Mouse (Mus musculus) erythroblast, embryonic 14.5 days (primary cell): Measurements from ENCODE around the gene Oca2. TPM values are rescaled to one million over a fixed set of nuclear protein-coding genes. Genes with fewer than 3 reads are reported as not detected.

Source experiments
- H3K27me3 ChIP-seq: 2 replicates; pipeline ENCODE4 v1.6.1; 2012; ENCODE audit warnings: inconsistent platforms; ENCODE audit not compliant: control insufficient read depth
- H3K36me3 ChIP-seq: 2 replicates; pipeline ENCODE4 v1.6.1; 2012; ENCODE audit warnings: mild to moderate bottlenecking, inconsistent platforms; ENCODE audit not compliant: control insufficient read depth
- H3K4me1 ChIP-seq: 2 replicates; pipeline ENCODE4 v1.6.1; 2012; ENCODE audit warnings: inconsistent platforms; ENCODE audit not compliant: control insufficient read depth
- H3K4me3 ChIP-seq: replicated peaks from 2 replicates; pipeline ENCODE3; 2012; ENCODE audit warnings: moderate library complexity, mild to moderate bottlenecking, inconsistent platforms
- H3K9me3 ChIP-seq: 2 replicates; pipeline ENCODE4 v1.6.1; 2012; ENCODE audit warnings: low read length, inconsistent platforms, mixed read lengths; ENCODE audit not compliant: control insufficient read depth
- GATA1 ChIP-seq: IDR thresholded peaks from 2 replicates; pipeline ENCODE4 v1.6.1; 2012; ENCODE audit warnings: low read length, inconsistent platforms, mixed read lengths
- TAL1 ChIP-seq: IDR thresholded peaks from 3 replicates; pipeline ENCODE4 v1.6.1; 2012; ENCODE audit warnings: low read length, inconsistent platforms, mixed read lengths
- polyA plus RNA-seq: library from polyadenylated mRNA; stranded (reverse); fragments of >175 nt; gene quantifications from 2 replicates; pipeline ENCODE4 v1.2.3, GENCODE M21; 2012

The Oca2 gene
- not detected in 2 replicates for polyA plus RNA-seq

GRCm38 (mm10) chr7:56239543-56239942 is at the start of gene Oca2:
Oca2 (plus strand) TSS chr7:56239760.
- TF ChIP-seq GATA1 = no peak
- TF ChIP-seq TAL1 = no peak
- Histone ChIP-seq H3K27me3 (no peaks in the 10 kb centered on the region), H3K9me3 (no peaks in the 10 kb centered on the region), H3K4me1 (no peaks in the 10 kb centered on the region), H3K4me3 (no peak within 1 kb of the TSS), H3K36me3 (no peaks in the 10 kb centered on the region)

- Histone ChIP-seq H3K36me3 (peaks cover 90% of the 10 kb centered on the region), H3K4me1 (no peaks in the 10 kb centered on the region), H3K4me3 (no peak overlapping the region), H3K27me3 (no peaks in the 10 kb centered on the region), H3K9me3 (no peaks in the 10 kb centered on the region)
- TF ChIP-seq TAL1 (no peak), GATA1 (no peak)
Measured at GRCm38 (mm10) chr7:56191041-56191440, 48.5 kb upstream of the Oca2 start.

- TF ChIP-seq GATA1 (no peak), TAL1 (no peak)
- H3K4me1 ChIP-seq = no peaks in the 10 kb centered on the region
- H3K27me3 ChIP-seq = no peaks in the 10 kb centered on the region
- no peaks in the 10 kb centered on the region for H3K9me3 ChIP-seq
- peaks cover 90% of the 10 kb centered on the region for H3K36me3 ChIP-seq
- no peak overlapping the region for H3K4me3 ChIP-seq
Measured at GRCm38 (mm10) chr7:56191661-56192060, 47.9 kb upstream of the Oca2 start.

DNA sequence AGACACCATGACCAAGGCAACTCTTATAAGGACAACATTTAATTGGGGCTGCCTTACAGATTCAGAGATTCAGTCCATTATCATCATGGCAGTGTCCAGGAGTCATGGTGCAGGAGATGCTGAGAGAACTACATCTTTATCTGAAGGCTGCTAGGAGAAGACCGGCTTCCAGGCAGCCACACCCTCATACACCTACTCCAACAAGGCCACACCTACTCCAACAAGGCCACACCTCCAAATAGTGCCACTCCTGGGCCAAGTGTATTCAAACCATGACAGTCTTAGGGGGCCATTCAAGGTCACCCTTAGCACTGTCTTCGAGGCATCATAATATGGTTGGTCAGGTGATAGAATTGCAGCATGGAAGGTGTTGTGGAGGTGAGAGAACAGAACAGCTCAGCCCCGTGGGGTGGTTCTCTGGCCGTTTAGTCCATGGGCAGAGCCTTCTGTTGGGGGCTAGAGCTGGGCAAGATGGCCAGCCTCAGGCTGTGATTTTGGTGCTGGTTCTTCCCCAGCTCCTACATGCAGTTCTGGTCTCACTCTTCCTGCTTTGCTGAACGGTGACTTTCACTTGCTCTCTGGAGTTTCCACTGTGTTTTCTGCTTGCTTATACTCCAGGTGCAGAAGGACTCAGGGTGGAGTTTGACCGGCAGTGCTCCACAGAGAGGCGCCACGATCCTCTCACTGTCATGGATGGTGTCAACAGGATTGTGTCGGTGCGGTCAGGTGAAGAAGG is 37.9 kb upstream of the Oca2 start:
- H3K4me3 ChIP-seq = no peak overlapping the region
- TF ChIP-seq GATA1 (no peak), TAL1 (no peak)
- H3K27me3 ChIP-seq = no peaks in the 10 kb centered on the region
- no peaks in the 10 kb centered on the region for H3K9me3 ChIP-seq
- peaks cover 96% of the 10 kb centered on the region for H3K36me3 ChIP-seq
- H3K4me1 ChIP-seq = peaks cover 3% of the 10 kb centered on the region

- Histone ChIP-seq H3K9me3 (no peaks in the 10 kb centered on the region), H3K4me3 (no peak overlapping the region), H3K4me1 (peaks cover 3% of the 10 kb centered on the region), H3K27me3 (no peaks in the 10 kb centered on the region), H3K36me3 (peaks cover 97% of the 10 kb centered on the region)
- no peak for TF ChIP-seq GATA1
- TF ChIP-seq TAL1 = no peak
Measured at GRCm38 (mm10) chr7:56202843-56203242, 36.7 kb upstream of the Oca2 start.

- H3K4me3 ChIP-seq = no peak overlapping the region
- H3K4me1 ChIP-seq = peaks cover 3% of the 10 kb centered on the region
- TF ChIP-seq GATA1 = no peak
- no peak for TF ChIP-seq TAL1
- peaks cover 97% of the 10 kb centered on the region for H3K36me3 ChIP-seq
- H3K9me3 ChIP-seq = no peaks in the 10 kb centered on the region
- H3K27me3 ChIP-seq = no peaks in the 10 kb centered on the region
Measured at GRCm38 (mm10) chr7:56203286-56203685, 36.3 kb upstream of the Oca2 start.

- Histone ChIP-seq H3K4me3 (no peak overlapping the region), H3K9me3 (no peaks in the 10 kb centered on the region), H3K4me1 (peaks cover 3% of the 10 kb centered on the region), H3K27me3 (no peaks in the 10 kb centered on the region), H3K36me3 (peaks cover 100% of the 10 kb centered on the region)
- TF ChIP-seq TAL1 = no peak
- TF ChIP-seq GATA1 = no peak
Measured at GRCm38 (mm10) chr7:56204877-56205276, 34.7 kb upstream of the Oca2 start.

GRCm38 (mm10) chr7:56220811-56221210 is 18.7 kb upstream of the Oca2 start:
- Histone ChIP-seq H3K9me3 (no peaks in the 10 kb centered on the region), H3K4me3 (no peak overlapping the region), H3K4me1 (no peaks in the 10 kb centered on the region), H3K27me3 (no peaks in the 10 kb centered on the region), H3K36me3 (peaks cover 97% of the 10 kb centered on the region)
- TF ChIP-seq TAL1 = no peak
- no peak for TF ChIP-seq GATA1

- Histone ChIP-seq H3K4me1 (no peaks in the 10 kb centered on the region), H3K36me3 (peaks cover 27% of the 10 kb centered on the region), H3K27me3 (no peaks in the 10 kb centered on the region), H3K4me3 (no peak overlapping the region), H3K9me3 (no peaks in the 10 kb centered on the region)
- TF ChIP-seq GATA1 (no peak), TAL1 (no peak)
Measured at GRCm38 (mm10) chr7:56235794-56236423, 3.7 kb upstream of the Oca2 start.
